Mouse (Mus musculus): ENCODE measurements at regions not wholly inside any gene's neighbourhood (a gene's known extent, or its start where the extent isn't known, plus 50 kb on each side); places are given as distances from the start of the nearest gene placed in this dataset.
"Not testable (repeated sequence)": the region's sequence is repeated elsewhere in the genome, so short reads cannot be mapped to it uniquely, and the experiment has no call there.

DNA sequence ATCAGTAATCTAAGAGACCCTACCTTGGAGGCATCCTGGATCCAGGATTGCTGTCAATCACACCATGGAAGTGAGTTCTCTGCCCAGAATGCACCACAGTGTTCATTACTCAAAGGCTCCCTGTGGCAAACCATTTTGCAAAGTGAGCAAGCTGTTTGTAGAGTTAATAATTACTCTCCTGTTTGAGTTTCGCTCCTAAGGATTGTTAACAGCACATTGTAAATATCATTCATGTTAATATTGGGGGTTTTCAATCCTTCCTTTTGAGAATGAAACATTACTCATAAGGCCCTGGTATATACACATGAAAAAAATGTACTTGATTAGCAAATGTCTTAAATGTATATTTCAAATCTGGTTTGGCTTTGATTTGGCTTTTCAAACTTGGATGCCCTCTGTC, 58.1 kb upstream of the Clstn2 start:
- DNase-seq (ENCODE audit: low spot score in 2 of 2): no peak

DNA sequence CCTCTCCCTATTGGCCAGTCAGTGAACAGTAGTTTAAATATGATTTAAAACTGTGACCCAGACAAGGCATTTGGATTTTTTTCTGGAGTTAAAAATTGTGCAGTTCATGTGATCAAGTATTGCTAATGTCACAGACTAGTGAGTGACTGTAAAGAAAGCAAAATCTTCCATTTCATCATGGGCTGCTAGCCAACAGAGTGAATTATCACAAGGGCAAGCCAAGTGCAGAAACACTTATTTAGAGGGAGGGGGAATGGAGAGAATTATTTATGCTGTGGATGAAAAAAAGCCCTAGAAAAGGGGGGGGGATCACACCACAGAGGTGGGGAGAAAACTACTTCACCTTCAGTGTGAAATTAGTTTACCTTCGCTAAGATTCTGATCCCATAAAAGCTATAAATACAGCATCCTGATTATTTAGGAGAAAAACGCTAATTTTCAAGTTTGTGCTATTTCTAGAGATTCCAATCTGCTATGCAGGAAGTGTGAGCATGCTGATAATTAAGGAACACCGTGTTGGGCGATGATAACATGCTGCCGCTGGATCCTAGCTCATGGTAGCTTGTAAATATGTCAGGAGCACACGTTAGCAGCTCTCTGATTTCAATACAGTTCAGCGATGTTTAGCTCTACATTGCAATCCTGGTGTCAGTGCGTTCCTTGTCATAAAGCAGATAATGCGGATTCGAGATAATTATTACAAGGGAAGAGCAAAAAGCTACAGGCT, 62.2 kb upstream of the Clstn2 start:
- DNase-seq (ENCODE audit: low spot score in 2 of 2): no peak

DNA sequence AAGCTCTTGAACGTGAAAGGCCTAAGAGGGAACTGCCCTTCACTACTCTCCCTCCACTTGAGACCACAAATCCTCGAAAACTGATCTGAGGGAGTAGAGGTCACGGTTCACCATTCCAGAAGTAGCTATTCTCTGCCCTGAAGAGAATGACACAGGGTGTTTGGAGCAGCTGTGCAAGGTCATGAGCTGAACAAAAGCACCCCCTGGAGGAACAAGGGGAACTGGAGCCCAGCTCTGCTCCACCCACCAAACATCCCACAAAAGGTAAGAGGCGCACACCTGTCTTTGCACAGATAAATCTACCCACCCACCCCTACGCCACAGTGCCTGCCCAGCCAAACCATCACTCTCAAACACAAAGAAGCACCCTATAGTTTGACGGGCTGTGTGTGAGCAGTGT, 90.4 kb upstream of the Clstn2 start:
- DNase-seq (ENCODE audit: low spot score in 2 of 2): no peak

DNA sequence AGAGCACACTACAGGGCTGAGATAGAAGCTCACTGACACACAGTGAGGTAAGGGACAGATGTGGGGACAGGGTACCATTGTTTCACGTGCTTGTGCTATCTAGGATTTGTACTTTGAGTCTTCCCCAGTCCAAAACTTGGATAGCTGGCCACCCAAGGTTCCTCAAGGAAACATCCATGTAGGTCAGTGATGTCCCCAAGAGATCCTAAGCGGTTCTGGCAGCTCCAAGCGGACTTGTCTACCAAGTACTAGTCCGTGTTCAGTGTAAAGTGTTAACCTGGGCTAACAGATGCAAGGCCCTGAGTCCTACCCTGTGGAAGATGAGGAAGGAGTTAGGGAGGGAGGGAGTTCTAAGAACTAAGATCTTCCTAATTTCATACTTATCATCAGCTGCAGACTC, 96.6 kb upstream of the Clstn2 start:
- DNase-seq (ENCODE audit: low spot score in 2 of 2): no peak

DNA sequence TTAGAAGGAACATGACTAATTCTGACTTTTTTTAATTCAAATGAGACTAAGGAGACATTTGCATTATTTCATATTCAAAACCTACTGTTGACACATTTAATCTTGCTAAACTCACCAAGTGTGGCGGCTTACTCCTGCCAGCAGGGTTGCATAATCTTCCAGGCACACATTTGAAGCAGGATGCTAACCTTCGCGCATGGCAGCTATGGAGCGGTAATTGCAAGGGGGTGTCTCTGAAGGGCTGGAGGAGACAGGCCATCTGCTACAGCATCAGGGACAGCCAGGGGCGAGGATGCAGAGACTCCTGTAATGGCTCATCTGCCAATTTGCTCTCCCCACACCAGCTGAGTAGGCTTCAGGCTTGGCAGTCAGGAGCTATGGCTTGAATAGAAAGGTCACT, 97.9 kb upstream of the Clstn2 start:
- peak in 1 of 2 experiments; percentile 36 for DNase-seq (ENCODE audit: low spot score in 2 of 2)

DNA sequence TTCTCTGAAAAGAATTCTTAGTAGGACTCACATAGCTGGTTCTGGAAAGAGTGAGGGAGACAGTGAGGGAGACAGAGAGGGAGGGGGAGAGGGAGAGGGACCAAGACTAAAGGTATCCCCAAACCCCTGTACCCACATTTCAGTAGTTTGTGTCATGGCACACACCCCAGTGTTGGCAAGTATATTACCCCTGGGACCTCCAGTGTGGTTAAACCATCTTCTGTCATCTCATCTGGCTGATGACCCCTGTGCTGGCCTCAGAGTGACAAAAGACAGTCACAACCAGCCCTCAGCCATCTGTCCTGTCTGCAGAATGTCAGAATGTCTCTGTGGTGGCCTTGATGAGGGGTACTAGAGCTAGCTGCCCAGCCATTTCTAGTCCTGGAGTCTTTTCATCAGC, 107.6 kb upstream of the Clstn2 start:
- DNase-seq (ENCODE audit: low spot score in 2 of 2): no peak

DNA sequence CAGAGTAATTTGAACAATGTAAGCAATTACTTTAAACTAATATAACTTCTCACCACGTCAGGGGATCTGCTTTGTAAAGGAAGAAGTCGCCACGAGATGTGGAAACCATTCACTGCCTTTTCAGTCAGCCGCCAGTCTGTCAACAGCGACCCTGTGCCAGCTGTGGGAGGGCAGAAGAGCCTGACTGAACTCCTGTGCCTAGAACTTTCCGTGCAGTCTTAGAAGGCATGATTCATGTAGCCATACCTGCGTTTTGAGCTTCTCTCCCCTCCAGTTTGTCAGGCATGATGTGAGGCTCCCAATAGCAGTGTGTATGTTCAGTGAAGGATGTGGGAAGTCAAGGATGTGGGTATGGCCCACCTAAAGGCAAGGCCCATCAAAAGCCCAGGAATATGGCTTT, 109.1 kb upstream of the Clstn2 start:
- no peak for DNase-seq (ENCODE audit: low spot score in 2 of 2)

DNA sequence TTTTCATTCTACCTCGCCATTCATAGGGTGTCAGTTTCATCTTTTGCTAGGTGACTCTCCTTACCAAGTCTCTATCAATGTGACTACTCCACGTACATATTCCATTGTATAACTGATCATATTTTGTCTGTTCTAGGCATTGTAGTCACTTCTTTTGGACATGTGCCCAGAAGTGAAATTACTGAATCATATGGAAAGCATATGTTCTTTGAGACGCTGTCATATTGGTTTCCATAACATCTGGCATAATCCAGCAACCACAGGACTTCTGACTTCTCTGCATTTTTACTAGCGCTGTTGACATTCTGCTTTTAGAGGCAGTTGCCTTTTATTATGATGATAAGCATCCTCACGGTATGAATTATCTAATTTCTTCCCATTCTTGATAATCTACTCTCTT, 113.9 kb upstream of the Clstn2 start:
- no peak for DNase-seq (ENCODE audit: low spot score in 2 of 2)

DNA sequence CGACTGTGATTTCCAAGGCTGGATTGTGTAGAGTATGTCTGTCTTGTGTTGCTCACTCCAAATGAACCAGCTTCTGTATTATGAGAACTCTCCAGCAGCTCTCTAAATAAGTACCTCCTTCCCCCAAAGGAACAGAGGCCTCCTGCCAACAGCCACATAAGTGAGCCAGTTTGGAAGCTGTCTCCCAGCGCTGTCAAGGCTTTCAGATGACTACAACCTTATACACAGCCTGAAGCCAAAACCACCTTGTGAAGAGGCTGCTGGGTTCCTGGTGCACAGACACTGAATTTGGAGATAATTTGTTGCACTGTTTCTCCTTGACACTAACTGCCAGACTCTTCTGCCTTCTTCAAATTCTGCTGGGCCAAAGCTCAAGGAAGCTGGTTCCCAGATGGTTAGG, 125.4 kb upstream of the Clstn2 start:
- no peak for DNase-seq (ENCODE audit: low spot score in 2 of 2)

DNA sequence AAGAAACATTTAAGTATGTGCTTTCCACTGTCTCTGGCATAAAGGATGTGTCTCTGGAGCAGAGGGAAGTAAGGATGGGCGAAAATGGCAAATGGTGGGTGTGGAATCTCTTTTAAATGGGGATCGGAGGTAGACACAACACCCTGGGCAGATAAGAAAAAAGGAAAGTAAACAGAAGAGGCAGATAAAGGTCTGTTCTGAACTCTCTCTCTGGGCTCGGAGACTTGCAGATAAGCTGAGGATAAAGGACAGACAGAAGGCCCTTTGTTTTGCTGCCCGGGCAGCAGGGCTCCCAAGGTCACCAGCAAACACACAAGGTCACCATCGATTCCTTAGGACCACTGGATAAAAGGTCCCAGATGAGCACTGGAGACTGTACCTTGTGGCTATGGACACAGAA, 122.7 kb upstream of the Nmnat3 start:
- DNase-seq (ENCODE audit: low spot score in 2 of 2): no peak

DNA sequence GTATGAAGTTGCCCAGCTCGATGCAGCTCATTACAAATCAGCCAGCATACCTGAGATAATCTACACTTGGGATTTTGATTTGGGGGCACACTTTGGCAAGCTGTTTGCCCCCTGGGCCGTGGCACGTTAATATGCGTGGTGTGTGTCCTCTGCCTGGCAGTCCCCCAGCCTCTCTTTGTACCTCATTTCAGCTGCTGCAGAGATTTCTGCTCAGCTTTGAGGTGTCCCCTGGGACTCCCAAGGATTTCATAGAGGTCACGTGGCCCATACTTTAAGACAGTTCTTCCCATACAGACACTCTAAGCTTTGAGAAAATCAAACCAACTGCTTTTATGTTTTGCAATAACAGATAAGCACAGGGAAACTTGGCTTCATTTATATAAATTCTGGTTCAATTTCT, 113.2 kb upstream of the Nmnat3 start:
- no peak for DNase-seq (ENCODE audit: low spot score in 2 of 2)

DNA sequence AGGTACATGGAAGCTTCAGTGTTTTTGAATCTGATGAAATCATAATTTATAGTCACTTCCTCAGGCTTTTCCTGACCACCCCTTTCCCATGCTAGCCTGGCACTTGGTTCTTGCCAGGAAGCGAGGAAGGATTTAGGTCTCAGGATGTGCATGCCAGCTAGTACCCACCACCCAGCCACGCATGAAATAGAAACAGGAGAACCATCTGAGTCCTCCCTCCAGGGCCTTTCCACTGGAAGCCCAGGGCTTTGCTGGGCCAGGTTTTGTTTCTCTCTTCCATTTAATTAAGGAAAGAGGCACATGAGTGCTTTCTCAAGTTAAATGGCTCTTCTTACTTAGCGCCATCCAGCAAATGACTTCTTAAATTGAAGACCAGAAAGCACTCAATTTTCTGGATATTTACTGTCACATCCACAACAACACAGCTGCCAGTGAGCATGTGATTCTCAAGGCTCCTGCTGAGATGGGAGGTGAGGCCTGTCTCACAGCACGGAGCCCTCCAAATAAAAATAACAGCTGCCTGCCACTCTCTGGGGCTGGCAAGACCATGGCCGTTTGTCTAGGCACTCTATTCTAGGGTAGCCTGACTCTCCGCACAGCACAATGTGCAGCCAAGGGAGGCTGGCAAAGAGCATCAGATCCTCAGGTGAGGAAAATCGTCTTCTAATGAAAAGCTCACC, 110.4 kb upstream of the Nmnat3 start:
- DNase-seq (ENCODE audit: low spot score in 2 of 2): no peak

DNA sequence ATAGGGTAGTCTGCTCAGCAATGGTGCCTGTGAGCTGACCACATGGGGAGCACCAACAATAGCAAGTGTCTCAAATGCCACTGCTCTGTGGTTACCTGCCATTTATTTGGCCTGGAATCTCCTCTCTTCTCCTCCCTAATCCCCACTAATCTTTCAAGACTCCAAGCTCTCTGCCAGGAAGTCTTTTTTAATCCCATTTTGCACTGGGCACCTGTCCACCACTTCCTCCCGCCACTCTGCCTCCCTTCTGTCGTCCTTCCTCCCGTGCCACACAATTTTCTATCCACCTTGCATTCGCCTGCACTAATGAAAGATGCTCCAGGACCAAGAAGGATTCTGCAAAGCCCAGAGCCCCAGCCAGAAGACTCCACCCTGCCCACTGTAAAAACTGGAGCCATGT, 106.5 kb upstream of the Nmnat3 start:
- DNase-seq (ENCODE audit: low spot score in 2 of 2): no peak

DNA sequence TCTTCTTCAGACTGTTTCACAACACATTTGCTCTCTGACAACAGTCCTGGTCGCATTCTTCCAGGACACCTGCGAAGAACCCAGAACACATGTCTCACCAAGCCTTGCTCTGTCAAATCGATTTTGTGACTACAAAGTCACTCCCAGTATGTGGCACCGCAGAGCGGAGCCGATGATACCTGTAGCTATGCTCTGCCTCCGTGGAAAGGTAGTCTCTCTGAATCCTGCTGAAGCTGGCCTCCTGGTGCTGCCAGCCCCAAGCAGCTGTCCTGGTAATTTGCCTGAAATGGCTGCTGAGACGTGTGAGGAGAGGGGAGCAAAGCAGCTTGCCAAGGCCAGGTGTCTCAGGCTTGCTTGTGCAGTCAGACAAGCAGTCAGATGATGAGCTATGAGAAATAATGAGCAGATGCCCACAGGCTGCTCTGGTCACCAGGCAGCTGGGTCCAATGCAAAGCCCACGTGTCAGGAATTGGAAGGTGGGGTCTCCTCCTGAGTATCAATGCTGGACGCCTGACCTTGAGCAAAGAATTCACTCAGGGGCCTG, 100.4 kb upstream of the Nmnat3 start:
- no peak for DNase-seq (ENCODE audit: low spot score in 2 of 2)

DNA sequence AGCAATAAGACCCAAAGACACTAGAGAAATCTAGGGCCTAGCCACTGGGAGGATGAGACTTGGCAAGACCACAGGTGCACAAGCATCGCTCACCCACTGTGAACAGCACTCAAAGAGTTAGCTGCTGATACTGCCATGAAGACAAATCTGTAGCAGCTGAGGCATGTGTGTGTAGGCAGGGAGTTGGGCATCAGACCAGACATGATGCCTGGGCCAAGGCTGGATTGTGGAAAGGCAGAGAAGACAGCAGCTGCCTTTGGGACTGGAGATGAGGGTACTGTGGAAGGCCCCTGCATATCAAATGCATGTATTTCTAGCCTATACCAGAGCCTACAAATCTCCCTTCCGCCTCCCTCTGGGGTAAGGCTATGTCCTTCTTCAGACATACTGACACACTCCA, 92.9 kb upstream of the Nmnat3 start:
- peak in 1 of 2 experiments; percentile 43 for DNase-seq (ENCODE audit: low spot score in 2 of 2)

DNA sequence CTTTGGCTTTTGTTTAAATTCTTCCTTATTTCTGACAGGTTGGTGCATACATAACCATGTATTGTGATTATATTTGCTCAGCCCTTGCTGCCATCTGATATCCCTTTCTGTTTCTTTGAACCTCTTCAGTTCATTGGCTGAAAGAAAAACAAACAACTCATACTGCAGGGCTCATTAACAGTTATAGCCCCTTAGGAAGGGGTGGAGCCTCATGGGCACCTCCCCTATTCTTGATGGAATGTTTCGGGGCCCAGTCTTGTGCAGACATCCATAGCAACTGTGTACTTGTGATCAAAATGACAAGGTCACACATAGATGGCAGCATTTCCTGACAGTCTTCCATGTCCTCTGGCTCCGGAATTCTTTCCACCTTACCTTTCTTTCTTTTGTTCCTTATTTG, 68.4 kb upstream of the Nmnat3 start:
- DNase-seq (ENCODE audit: low spot score in 2 of 2): no peak

DNA sequence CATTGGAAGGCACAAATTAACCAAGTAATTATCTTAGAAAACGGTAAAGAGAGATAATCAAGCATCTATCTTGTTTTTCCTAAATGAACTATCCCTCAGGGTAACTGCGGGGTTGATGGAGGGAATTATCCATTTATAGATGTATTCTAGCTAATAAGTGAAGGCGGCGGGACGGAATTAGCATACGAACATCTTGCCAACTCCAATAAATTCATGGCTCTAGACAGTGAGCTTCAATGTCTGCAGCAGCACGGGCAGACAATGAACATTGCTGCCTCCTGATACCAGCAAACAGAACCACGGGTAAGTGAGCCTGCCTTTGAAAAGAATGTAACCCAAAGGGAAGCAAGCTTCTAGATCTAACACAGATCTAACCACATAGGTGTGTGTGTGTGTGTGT, 66.9 kb upstream of the Nmnat3 start:
- no peak for DNase-seq (ENCODE audit: low spot score in 2 of 2)

DNA sequence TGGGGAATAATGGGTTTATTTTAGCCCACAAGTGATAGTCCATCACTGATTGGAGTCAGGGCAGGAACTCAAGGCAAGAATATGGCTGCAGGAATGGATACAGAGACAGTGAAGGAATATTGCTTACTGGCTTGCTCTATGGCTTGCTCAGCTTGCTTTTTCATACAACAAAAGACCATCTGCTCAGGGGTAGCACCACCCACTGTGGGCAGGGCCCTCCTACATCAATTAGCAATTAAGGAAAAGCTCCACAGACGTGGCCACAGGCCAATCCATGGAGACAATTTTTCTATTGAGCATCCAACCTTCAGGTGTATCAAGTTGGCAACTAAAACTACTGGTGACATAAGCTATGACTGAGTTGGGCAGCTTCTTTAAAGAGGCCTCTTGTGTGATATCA, 65.5 kb upstream of the Nmnat3 start:
- DNase-seq (ENCODE audit: low spot score in 2 of 2): no peak

DNA sequence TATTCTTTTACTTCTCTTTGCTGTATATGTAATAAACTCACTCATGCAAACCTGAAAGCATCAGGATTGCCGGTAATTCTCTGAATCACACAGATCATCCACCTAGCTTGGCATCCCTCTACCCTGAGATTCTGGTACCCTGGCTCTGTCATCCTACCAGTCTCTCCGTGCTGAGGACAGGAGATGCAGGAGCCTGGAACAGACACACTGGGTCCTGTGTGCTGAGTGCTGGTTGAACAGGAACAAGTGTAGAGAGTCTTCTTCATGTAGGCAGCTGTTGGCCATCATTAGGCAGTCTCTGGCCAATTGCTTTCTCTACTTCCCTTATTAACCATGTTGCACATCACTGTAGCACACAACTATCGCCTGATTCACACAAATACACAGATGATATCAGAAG, 59.0 kb upstream of the Nmnat3 start:
- no peak for DNase-seq (ENCODE audit: low spot score in 2 of 2)

DNA sequence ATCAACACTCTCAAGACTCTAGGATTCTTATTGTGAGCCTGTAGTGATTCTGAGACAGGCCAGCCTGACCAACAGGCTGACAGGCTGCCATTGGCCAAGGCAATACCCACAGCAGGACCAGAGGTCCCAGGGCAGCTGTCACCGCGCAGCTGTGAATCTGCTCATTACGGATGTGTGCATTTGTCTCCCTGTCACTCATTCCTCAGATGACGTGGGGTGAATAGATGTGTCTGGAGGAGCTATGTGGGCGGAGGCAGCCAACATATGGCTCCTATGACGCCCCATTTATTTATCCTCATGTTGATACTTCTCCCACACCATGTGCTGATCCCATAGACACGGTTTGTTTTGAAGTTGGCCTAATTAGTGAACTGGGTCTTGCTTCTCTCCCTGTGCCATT, 58.3 kb upstream of the Nmnat3 start:
- no peak for DNase-seq (ENCODE audit: low spot score in 2 of 2)

DNA sequence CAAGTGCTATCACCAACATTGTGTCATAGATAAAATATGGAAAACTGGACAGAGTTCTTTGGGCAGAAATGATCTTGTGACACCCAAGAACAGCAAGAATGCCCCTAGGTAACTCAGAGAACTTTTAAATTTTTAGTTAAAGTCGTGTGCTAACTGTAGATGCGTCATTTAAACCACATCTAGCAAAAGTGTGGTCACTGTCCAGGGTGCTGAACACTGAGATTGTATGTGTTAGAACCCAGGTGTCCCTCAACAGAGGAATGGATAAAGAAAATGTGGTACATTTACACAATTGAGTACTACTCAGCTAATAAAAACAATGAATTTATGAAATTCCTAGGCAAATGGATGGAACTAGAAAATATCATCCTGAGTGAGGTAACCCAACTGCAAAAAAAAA, 52.5 kb upstream of the Nmnat3 start:
- DNase-seq (ENCODE audit: low spot score in 2 of 2): not testable (repeated sequence)
